Mouse (Mus musculus): ENCODE measurements around the gene Evi2a. TPM values are rescaled to one million over a fixed set of nuclear protein-coding genes. Genes with fewer than 3 reads are reported as not detected.

Evi2a gene
- polyA plus RNA-seq (2014; fragmentation: Nextera tagmentation; extraction: Ambion mirVana): 2.9 and 4.8 TPM in 2 replicates

DNA sequence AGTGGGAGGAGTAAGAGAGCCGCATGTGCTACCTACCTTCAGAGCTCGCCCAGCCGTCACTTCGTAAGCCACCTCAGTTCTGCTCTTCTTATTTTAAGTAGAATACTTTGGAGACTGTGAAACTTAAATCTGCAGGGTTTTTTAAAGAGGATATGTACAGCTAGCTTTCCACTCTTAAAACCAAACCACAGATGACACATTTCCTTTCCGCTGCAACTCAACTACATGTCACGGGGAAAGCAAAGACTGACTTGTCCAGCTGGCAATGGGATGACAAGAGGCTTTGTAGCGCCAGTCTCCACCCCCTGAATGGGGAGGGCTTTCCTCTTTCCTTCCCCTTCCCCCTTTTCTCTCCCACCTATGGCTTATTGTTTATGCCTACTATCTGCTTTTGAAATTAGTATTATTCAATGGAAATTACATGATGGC lies at the start of gene Evi2a, which contains the start of gene Evi2:
Evi2a (minus strand) TSS at position 277 of the 429 bp plus-strand sequence.
Evi2 (minus strand) TSS at position 257 of the 429 bp plus-strand sequence.
- Histone ChIP-seq H3K4me2 (ENCODE audit: low read length) (no peak within 1 kb of the TSS), H3K9ac (replicated peaks; ENCODE audit: low read length) (no peak within 1 kb of the TSS), H3K4me1 (ENCODE audit: control insufficient read depth, insufficient read depth, low read length) (no peaks in the 10 kb centered on the region), H3K4me3 (replicated peaks; ENCODE audit: low read depth, low read length) (no peak within 1 kb of the TSS), H3K36me3 (ENCODE audit: control insufficient read depth, insufficient read depth, low read length) (0 out of 2 replicates have a peak, but pooled peaks cover 15% of the 10 kb centered on the region), H3K27ac (replicated peaks; ENCODE audit: low read depth, low read length) (no peak within 1 kb of the TSS), H3K9me3 (ENCODE audit: control insufficient read depth, low read length) (no peaks in the 10 kb centered on the region), H3K27me3 (ENCODE audit: control insufficient read depth, insufficient read depth, low read length) (no peaks in the 10 kb centered on the region)
- ATAC-seq (ENCODE audit: low FRiP score, low TSS enrichment) (no peak), DNase-seq (no peak)
- 85% methylated on average over 7 of the region's 7 CpGs for WGBS

DNA sequence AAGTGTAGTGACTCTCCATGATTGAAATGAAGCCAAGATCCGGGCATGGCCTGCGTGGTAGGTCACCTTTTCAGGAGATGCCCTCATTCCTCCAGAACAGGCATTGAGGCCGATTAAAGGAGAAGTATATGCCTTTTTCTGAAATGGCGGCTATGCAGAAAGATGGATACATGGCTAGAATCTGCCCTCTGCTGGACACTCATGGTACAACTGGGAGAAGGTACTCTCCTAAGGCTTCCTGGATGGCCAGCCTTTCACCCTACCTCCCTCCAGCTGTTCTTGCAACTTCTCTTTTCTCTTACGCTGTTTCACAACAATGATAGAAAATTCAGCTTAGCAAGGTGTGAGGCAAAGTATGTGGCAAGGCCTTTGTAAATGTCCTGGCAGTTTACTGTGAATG lies 47.3 kb upstream of the Evi2a start:
- Histone ChIP-seq H3K27me3 (ENCODE audit: control insufficient read depth, insufficient read depth, low read length) (no peaks in the 10 kb centered on the region), H3K27ac (replicated peaks; ENCODE audit: low read depth, low read length) (no peak overlapping the region; the same call in 1 of the 2 replicates), H3K9me3 (ENCODE audit: control insufficient read depth, low read length) (no peaks in the 10 kb centered on the region), H3K36me3 (ENCODE audit: control insufficient read depth, insufficient read depth, low read length) (peaks cover 48% of the 10 kb centered on the region), H3K4me2 (ENCODE audit: low read length) (no peak overlapping the region), H3K9ac (replicated peaks; ENCODE audit: low read length) (no peak overlapping the region), H3K4me1 (ENCODE audit: control insufficient read depth, insufficient read depth, low read length) (no peaks in the 10 kb centered on the region), H3K4me3 (replicated peaks; ENCODE audit: low read depth, low read length) (no peak overlapping the region)
- 47% methylated on average over 5 of the region's 5 CpGs for WGBS
- ATAC-seq (ENCODE audit: low FRiP score, low TSS enrichment) (no peak), DNase-seq (peak; percentile 89)

DNA sequence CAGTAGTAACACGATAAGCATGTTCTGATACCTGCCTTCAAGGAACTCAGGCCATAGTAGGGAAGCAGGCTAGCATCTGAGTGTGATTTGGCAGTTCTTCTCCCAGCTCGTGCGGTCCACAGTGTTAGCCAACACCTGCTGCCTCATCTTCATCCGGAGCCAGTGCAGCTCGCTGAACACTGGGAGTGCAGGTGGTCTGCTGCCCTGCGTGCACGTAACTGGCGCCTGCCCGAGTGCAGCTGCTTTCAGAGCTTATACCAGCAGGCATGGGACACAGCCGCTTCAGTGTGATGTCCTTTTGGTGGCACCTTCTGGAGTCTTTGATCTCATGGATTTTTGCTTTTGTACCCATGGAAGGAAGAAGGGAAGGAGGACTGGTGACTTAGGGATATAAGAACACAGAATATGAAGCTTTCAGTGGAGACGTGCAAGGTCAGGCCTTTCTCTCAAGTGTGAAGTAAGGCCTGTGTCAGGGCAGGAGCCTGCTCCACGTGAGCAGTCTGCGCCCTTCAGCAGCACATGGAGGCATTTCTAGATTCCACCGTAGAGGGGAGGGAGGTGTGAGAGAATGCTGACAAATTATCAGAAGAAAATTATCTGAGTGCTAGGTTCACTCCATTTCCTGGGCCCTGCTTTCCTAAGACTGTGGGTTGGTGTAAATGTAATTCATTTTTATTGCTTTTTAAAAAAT lies 45.1 kb upstream of the Evi2a start:
- H3K9me3 ChIP-seq (ENCODE audit: control insufficient read depth, low read length): no peaks in the 10 kb centered on the region
- no peaks in the 10 kb centered on the region for H3K4me1 ChIP-seq (ENCODE audit: control insufficient read depth, insufficient read depth, low read length)
- no peaks in the 10 kb centered on the region for H3K27me3 ChIP-seq (ENCODE audit: control insufficient read depth, insufficient read depth, low read length)
- H3K36me3 ChIP-seq (ENCODE audit: control insufficient read depth, insufficient read depth, low read length): peaks cover 70% of the 10 kb centered on the region
- no peak overlapping the region for H3K4me3 ChIP-seq (replicated peaks; ENCODE audit: low read depth, low read length)
- no peak overlapping the region for H3K9ac ChIP-seq (replicated peaks; ENCODE audit: low read length)
- ATAC-seq (ENCODE audit: low FRiP score, low TSS enrichment) (no peak), DNase-seq (no peak)
- H3K4me2 ChIP-seq (ENCODE audit: low read length): no peak overlapping the region
- WGBS: 93% methylated on average over 14 of the region's 14 CpGs
- H3K27ac ChIP-seq (replicated peaks; ENCODE audit: low read depth, low read length): no peak overlapping the region

DNA sequence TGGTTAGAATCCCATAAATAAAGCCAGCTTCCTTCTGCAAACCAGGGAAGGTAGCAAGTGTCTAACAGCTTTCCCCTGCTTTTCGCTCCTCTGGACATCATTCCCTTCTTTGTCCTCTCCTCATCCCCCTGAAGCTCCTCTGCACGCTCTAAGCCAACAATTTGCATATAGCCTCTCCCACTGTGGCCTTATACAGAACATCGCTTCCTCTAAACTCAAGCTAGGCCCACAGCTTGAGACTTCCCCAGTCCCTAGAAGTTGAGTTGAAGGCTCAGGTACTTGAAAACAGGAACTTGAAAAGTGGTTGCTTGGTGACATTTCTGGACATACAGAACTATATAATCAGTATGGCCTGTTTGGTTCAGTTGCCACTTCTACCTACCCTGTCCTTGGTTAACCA lies 43.4 kb upstream of the Evi2a start:
- Histone ChIP-seq H3K36me3 (ENCODE audit: control insufficient read depth, insufficient read depth, low read length) (peaks cover 75% of the 10 kb centered on the region), H3K9me3 (ENCODE audit: control insufficient read depth, low read length) (no peaks in the 10 kb centered on the region), H3K4me1 (ENCODE audit: control insufficient read depth, insufficient read depth, low read length) (no peaks in the 10 kb centered on the region), H3K27ac (replicated peaks; ENCODE audit: low read depth, low read length) (no peak overlapping the region), H3K4me2 (ENCODE audit: low read length) (no peak overlapping the region), H3K9ac (replicated peaks; ENCODE audit: low read length) (no peak overlapping the region), H3K27me3 (ENCODE audit: control insufficient read depth, insufficient read depth, low read length) (no peaks in the 10 kb centered on the region), H3K4me3 (replicated peaks; ENCODE audit: low read depth, low read length) (no peak overlapping the region)
- WGBS: 74% methylated on average over 3 of the region's 3 CpGs
- ATAC-seq (ENCODE audit: low FRiP score, low TSS enrichment) (no peak), DNase-seq (no peak)

DNA sequence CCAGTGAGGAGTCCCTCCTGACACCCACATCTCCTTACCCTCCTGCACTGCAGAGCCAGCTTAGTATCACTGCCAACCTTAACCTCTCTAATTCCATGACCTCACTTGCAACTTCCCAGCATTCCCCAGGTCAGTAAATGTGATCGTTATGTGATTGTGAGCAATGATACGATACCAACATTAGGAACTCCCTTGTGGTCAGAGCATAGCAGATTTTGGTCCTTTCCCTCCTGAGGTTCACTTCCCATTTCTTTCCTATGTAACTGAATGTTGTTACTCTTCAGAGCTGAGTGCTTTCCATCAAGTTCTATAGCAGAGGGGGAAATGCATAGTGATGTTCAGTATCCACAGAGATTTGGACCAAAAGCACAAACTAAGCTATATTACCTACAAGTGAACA lies 39.9 kb upstream of the Evi2a start:
- WGBS: 94% methylated on average over 2 of the region's 2 CpGs

DNA sequence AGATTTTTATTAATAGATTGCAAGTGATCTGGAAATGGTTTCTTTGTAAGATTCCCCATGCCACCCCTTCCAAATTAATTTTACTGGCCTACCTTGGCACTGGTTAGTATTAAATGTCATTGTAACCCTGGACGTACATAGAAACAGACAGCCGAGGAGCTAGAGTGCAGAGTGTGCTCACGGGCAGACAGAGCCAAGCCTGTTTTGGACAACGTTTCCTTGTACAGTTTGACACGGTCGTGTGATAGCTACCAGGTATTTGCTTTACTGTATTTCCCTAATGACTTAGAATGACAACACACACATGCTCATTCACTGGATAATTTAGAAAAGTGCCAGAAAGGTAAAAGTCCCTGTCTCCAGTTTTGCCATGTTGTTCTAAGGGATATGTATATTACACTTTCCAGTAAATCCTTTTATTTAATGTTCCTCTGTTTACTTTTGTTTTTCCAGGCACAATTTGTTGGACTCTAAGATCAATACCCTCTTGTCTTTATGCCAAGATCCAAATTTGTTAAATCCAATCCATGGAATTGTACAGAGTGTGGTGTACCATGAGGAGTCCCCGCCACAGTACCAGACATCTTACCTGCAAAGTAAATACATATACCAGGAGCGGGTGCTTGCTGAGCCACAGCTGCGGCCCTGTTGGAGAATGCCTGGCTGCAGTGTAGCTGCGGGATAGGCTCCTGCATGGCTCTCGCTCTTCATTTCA lies 37.9 kb upstream of the Evi2a start:
- ATAC-seq (ENCODE audit: low FRiP score, low TSS enrichment): no peak
- WGBS: 92% methylated on average over 11 of the region's 11 CpGs
- Histone ChIP-seq H3K4me3 (replicated peaks; ENCODE audit: low read depth, low read length) (no peak overlapping the region), H3K27ac (replicated peaks; ENCODE audit: low read depth, low read length) (no peak overlapping the region), H3K4me2 (ENCODE audit: low read length) (no peak overlapping the region), H3K27me3 (ENCODE audit: control insufficient read depth, insufficient read depth, low read length) (no peaks in the 10 kb centered on the region), H3K9ac (replicated peaks; ENCODE audit: low read length) (no peak overlapping the region), H3K4me1 (ENCODE audit: control insufficient read depth, insufficient read depth, low read length) (no peaks in the 10 kb centered on the region), H3K9me3 (ENCODE audit: control insufficient read depth, low read length) (no peaks in the 10 kb centered on the region), H3K36me3 (ENCODE audit: control insufficient read depth, insufficient read depth, low read length) (peaks cover 89% of the 10 kb centered on the region)
- no peak for DNase-seq

More for the DNA sequence above, 39.9 kb upstream of the Evi2a start:
- H3K9ac ChIP-seq (replicated peaks; ENCODE audit: low read length): no peak overlapping the region
- peaks cover 94% of the 10 kb centered on the region for H3K36me3 ChIP-seq (ENCODE audit: control insufficient read depth, insufficient read depth, low read length)
- H3K4me3 ChIP-seq (replicated peaks; ENCODE audit: low read depth, low read length): no peak overlapping the region
- H3K4me2 ChIP-seq (ENCODE audit: low read length): no peak overlapping the region
- no peak overlapping the region for H3K27ac ChIP-seq (replicated peaks; ENCODE audit: low read depth, low read length)
- DNase-seq (no peak), ATAC-seq (ENCODE audit: low FRiP score, low TSS enrichment) (no peak)
- H3K4me1 ChIP-seq (ENCODE audit: control insufficient read depth, insufficient read depth, low read length): no peaks in the 10 kb centered on the region
- no peaks in the 10 kb centered on the region for H3K27me3 ChIP-seq (ENCODE audit: control insufficient read depth, insufficient read depth, low read length)
- no peaks in the 10 kb centered on the region for H3K9me3 ChIP-seq (ENCODE audit: control insufficient read depth, low read length)

DNA sequence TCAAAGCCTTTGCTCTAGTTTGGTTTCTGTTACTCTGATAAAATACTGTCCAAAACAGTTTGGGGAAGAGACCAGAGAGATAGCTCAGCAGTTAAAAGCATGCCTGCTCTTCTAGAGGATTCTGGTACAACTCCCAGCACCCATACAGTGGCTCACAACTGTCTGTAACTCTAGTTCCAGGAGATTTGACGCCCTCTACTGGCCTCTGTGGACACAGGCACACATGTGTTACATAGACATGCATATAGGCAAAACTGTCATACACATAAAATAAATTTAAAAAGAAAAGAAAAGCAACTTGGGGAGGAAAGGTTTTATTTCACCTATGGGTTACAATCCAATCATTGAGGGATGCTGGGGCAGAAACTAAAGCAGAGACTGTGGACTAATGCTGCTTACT lies 36.5 kb upstream of the Evi2a start:
- no peaks in the 10 kb centered on the region for H3K9me3 ChIP-seq (ENCODE audit: control insufficient read depth, low read length)
- H3K36me3 ChIP-seq (ENCODE audit: control insufficient read depth, insufficient read depth, low read length): peaks cover 89% of the 10 kb centered on the region
- no peak for DNase-seq
- WGBS: 58% methylated on average over 1 of the region's 1 CpGs
- no peak overlapping the region for H3K9ac ChIP-seq (replicated peaks; ENCODE audit: low read length)
- no peaks in the 10 kb centered on the region for H3K27me3 ChIP-seq (ENCODE audit: control insufficient read depth, insufficient read depth, low read length)
- no peak overlapping the region for H3K4me3 ChIP-seq (replicated peaks; ENCODE audit: low read depth, low read length)
- no peak overlapping the region for H3K4me2 ChIP-seq (ENCODE audit: low read length)
- ATAC-seq (ENCODE audit: low FRiP score, low TSS enrichment): no peak
- no peak overlapping the region for H3K27ac ChIP-seq (replicated peaks; ENCODE audit: low read depth, low read length)
- no peaks in the 10 kb centered on the region for H3K4me1 ChIP-seq (ENCODE audit: control insufficient read depth, insufficient read depth, low read length)

DNA sequence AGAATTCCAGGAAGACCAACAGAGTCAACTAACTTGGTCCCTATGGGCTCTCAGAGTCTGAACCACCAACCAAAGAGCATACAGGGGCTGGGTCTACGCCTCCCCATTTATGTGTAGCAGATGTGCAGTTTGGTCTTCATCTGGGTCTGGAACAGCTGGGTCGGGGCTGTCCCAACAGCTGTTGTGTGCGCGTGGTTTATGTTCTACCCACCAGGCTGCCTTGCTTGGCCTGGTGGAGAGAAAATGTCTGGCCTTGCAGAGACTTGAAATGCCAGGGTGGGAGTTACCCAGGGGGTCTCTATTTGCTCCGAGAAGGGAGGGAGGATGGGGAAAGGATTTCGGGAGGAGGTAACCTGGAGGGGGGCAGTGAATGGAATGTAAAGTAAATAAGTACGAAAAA lies 33.1 kb upstream of the Evi2a start:
- H3K4me3 ChIP-seq (replicated peaks; ENCODE audit: low read depth, low read length): no peak overlapping the region
- 93% methylated on average over 7 of the region's 7 CpGs for WGBS
- H3K9ac ChIP-seq (replicated peaks; ENCODE audit: low read length): no peak overlapping the region
- no peaks in the 10 kb centered on the region for H3K4me1 ChIP-seq (ENCODE audit: control insufficient read depth, insufficient read depth, low read length)
- no peak for DNase-seq
- no peak overlapping the region for H3K4me2 ChIP-seq (ENCODE audit: low read length)
- H3K9me3 ChIP-seq (ENCODE audit: control insufficient read depth, low read length): no peaks in the 10 kb centered on the region
- no peak for ATAC-seq (ENCODE audit: low FRiP score, low TSS enrichment)
- no peak overlapping the region for H3K27ac ChIP-seq (replicated peaks; ENCODE audit: low read depth, low read length)
- peaks cover 84% of the 10 kb centered on the region for H3K36me3 ChIP-seq (ENCODE audit: control insufficient read depth, insufficient read depth, low read length)
- H3K27me3 ChIP-seq (ENCODE audit: control insufficient read depth, insufficient read depth, low read length): no peaks in the 10 kb centered on the region

DNA sequence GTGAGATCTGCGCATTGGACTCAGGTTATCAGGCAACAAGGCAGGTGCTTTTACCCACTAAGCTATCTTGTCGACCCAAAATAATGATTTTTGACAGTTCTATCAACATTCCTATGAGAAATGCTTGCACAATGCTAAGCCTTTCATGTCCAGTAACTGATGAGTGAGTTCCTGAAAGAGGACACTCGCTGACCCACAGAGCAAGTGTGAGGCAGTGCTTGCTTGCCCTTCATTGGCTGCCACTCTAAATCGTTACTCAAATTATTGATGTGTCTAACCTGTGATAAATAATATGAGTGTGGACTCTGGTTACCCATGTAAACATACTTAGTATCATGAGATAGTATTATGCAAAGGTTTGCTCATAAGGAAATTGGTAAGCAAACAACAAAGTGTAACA lies 30.1 kb upstream of the Evi2a start:
- H3K9me3 ChIP-seq (ENCODE audit: control insufficient read depth, low read length): no peaks in the 10 kb centered on the region
- H3K4me1 ChIP-seq (ENCODE audit: control insufficient read depth, insufficient read depth, low read length): no peaks in the 10 kb centered on the region
- H3K4me3 ChIP-seq (replicated peaks; ENCODE audit: low read depth, low read length): no peak overlapping the region
- no peak for DNase-seq
- H3K9ac ChIP-seq (replicated peaks; ENCODE audit: low read length): no peak overlapping the region
- no peak for ATAC-seq (ENCODE audit: low FRiP score, low TSS enrichment)
- H3K4me2 ChIP-seq (ENCODE audit: low read length): no peak overlapping the region
- H3K27me3 ChIP-seq (ENCODE audit: control insufficient read depth, insufficient read depth, low read length): no peaks in the 10 kb centered on the region
- peaks cover 79% of the 10 kb centered on the region for H3K36me3 ChIP-seq (ENCODE audit: control insufficient read depth, insufficient read depth, low read length)
- WGBS: 94% methylated on average over 4 of the region's 4 CpGs
- no peak overlapping the region for H3K27ac ChIP-seq (replicated peaks; ENCODE audit: low read depth, low read length)
